Mouse (Mus musculus): ENCODE data around the gene Brpf1.

- TF ChIP-seq CTCF (IDR thresholded peaks at IDR 0.05; ENCODE audit: low read depth) (no peak), EP300 (optimal IDR thresholded peaks at IDR 0.05) (no peak)
Measured at GRCm38 (mm10) chr6:113266996-113267655, 39.8 kb upstream of the Brpf1 start.
